Mouse (Mus musculus) monocyte, adult 2 months (primary cell): Measurements from ENCODE around the gene Olfr373.

ENCODE experiments used
- DNase-seq, 2 experiments: peaks; one replicate each; pipeline ENCODE4 v3.0.0; 2022; ENCODE audit warnings: low spot score in 2 of 2, low read depth in 1 of 2

The Olfr373 gene

DNA sequence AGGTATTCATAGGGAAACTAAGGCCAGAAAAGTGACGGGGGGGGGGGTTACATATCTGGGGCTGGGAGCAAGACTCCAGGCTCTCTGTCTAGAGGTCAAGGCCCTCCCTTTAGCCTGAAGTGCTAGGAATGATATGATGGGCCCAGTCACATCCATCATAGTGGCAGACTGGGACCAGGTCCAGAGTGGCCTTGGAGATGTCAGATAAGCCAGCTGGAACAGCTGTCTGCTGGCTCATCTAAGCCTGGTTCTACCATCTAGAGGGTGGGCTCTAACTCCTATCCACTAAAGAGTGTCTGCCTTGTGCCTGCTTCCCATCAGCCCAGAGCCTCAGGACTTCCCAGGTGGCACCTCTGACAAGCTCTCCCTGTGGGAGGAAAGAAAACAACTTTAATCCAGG is 49.9 kb downstream of the Olfr373 start:
- no peak for DNase-seq

- no peak for DNase-seq
These were observed 50.5 kb downstream of the Olfr373 start for GRCm38 (mm10) chr8:72133507-72133906.

DNA sequence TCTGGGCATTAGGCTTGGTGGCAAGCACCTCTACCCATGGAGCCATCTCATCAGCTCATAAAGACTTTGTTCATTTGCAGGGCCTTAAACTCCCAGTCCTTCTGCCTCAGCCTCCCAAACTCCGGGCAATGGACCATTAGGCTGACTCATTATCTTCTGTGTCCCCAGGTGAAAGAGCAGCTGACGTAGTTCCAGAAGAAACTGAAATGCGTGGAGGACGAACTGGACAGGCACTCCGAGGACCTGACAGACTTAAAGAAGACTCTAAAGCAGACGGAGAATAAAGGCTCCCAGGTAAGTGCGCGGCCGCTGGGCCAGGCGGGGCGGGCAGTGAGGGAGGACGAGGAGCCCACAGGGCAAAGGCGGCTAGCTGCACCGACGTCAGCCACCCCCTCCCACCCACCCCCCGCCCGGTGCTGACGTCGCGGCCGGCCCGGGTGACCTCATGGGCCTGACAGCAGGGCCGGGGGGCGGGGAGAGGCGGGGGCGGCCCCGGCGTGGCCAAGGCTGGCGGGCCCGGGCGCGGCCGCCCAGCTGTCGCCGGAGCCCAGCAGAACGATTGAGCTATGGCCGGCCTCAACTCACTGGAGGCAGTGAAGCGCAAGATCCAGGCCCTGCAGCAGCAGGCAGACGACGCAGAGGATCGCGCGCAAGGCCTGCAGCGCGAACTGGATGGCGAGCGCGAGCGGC is 51.9 kb downstream of the Olfr373 start, which contains the start of gene Tpm4:
Gene Tpm4 (plus strand): TSS at position 220 of the 690 bp plus-strand sequence.
- peak; percentile 18 to 34 for DNase-seq

GRCm38 (mm10) chr8:72135446-72136301 is 52.7 kb downstream of the Olfr373 start:
- DNase-seq: peak in 1 of 2 experiments; percentile 23

- DNase-seq: peak; percentile 12 to 43
These were observed 53.5 kb downstream of the Olfr373 start for GRCm38 (mm10) chr8:72136302-72136978.

DNA sequence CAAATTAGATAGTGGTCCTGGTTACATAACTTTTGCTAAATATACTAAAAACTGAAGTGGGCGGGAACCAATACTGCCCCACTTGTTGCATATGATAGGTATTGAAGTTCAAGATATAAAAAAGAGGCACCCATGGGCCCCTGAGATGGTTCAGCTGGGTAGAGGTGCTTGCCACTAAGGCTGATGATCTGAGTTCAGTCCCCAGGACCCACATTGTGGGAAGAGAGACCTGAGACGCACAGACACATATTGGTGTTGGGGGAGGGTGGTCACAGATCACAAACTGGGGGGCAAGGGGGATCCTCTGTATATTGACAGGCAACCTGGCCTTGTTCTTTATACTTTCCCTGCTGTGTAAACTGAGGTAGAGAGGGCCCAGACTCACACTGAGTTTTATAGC is 54.5 kb downstream of the Olfr373 start:
- DNase-seq: no peak

- no peak for DNase-seq
These were observed 55.5 kb downstream of the Olfr373 start for GRCm38 (mm10) chr8:72138456-72138855.

DNA sequence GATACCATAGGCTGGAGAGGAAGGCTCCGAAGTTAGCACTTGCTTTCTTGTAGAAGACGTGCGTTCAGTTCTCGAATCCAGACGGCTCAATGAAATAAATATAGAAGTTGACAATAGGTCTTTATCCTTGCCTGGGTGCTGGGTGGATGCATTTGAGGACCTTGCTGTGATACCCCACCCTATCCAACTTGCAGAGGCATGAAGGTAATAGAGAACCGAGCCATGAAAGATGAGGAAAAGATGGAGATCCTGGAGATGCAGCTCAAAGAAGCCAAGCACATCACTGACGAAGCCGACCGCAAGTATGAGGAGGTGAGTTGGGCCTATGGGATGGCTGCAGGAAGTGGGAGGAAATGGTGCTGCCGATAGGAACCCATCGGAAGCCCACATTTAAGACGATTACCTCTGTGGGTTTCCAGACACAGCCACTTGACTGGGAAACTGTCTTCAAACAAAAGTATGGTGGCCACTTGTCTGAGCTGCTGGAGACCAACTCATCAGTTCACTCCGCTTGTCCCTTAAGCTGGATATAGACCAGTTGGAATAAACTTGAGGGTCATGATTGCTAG is 60.4 kb downstream of the Olfr373 start:
- DNase-seq: no peak

- no peak for DNase-seq
These were observed 61.5 kb downstream of the Olfr373 start for GRCm38 (mm10) chr8:72144345-72144975.

DNA sequence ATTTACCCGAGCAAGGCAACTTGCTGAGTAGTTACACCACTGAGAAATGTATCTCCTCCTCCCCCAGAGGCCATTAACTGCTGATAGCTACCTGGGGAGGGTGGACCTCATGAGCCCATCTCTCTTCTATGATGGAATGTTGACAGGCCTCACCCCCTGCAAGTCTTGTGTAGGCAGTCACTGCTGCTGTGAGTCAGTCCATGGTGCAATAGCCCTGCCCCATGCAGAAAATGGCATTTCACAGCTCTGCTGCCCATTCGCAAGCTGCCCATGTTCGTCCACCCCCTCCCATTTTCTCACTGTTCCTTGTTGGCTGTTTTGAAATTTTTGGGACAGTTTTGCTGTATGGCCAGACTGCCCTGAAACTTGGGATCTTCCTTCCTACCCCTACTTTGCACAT is 62.5 kb downstream of the Olfr373 start:
- DNase-seq: no peak

DNA sequence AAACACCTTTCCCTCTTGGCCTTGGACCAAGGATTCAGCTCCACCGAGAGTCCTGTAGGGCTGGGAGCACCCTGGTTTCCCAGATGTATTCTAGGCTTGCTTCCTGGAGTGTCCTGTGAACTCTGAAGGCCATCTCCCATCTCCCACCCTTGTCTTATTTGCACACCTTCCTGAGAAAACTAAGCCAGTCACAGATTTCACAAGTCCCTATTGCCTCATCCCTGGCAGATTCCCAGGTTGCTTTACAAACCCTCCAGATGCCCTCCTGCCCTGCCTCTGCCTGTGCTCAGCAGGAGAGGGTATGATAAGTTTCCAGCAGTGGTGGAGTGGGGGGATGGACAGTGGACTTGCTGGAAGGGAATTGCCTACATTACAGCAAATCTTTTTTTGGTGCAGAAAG is 63.1 kb downstream of the Olfr373 start:
- no peak for DNase-seq

DNA sequence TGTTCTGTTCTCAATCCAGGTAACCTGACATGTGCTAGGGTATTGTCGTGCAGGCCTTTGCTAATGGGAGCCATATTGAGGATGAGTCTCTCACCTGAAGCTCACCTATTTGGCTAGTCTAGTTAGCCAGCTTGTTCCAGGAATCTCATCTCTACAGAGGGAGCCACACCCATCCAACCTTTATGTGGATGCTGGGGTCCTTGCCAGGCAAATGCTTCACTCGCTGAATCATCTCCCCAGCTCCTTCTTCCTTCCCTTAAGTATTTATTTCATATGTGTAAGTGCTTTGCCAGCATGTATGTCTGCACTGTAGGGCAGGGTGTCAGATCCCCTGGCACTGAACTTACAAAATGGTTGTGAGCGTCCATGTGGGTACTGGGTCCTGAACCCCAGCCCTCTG is 63.6 kb downstream of the Olfr373 start:
- DNase-seq: no peak

DNA sequence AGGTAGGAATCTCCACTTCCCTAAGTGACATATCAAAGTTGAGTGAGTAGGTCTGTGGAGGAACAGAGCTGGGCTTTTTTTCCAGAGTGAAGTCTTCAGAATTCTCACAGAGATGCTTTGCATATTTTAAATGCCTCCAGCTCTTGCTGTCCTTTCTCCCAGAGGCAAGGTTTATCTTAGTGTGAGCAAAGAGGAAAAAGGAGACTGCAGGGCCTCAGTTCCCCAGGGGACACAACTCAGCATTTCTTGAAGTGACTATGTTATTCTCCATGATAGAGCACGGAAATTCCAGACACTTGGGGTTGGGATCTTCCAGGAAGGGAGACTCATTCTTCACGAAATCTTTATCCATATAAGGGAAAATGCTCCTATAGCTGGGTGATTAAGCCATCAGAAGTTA is 64.3 kb downstream of the Olfr373 start:
- DNase-seq: no peak

DNA sequence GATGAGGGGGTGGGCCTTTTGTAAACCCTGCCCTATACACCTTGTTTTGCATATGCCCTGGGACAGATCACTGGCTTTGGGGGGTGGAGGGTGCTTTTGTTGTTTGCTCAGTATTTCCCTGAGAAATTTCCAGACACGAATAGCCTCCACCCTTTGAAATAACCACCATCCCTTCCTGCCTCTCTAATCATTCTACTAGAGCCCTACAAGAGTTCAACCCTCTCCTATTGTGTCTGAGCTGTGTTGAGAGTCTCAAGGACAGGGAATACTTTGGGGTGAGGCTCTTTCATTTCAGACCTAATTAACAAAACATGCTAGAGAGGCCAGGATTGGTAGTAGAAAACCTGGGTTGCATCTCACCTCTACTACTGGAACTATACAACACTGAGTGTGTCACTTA is 66.1 kb downstream of the Olfr373 start:
- no peak for DNase-seq

- no peak for DNase-seq
These were observed 68.6 kb downstream of the Olfr373 start for GRCm38 (mm10) chr8:72151418-72152078.
